Comparison of ENCODE assay signal across 18 mouse cellular contexts in genomic region chrX:106035727-106036126, GRCm38 (mm10).
"Had no signal": no experiment of that assay in that cellular context is flagged by ENCODE, and none has a peak within 500 bp of the region (broad histone marks: within the 10 kb centered on the region; RNA-seq: fewer than 3 reads in every experiment).

No protein-coding gene starts in this region.

- H3K4me2 ChIP-seq: kidney, embryonic 15.5 days; limb, embryonic 12.5 days; liver, embryonic 13.5 days; lung, embryonic 15.5 days; midbrain, embryonic 15.5 days; neural tube, embryonic 13.5 days had no signal

- DNase-seq: kidney, adult 2 months; kidney, postnatal 25 days; layer of hippocampus, adult 9-11 months; layer of hippocampus, postnatal 36 days; liver; liver, embryonic 13.5 days; liver, postnatal 0 days; lung, postnatal 14 days; right cerebral cortex, postnatal 25 days; thymus, postnatal 4 days had no signal

- H3K9ac ChIP-seq: kidney, embryonic 15.5 days; limb, embryonic 12.5 days; liver, embryonic 13.5 days; liver, postnatal 0 days; lung, embryonic 15.5 days; midbrain, embryonic 15.5 days; neural tube, embryonic 13.5 days had no signal

- H3K4me1 ChIP-seq: limb, embryonic 12.5 days; midbrain, embryonic 10.5 days; midbrain, embryonic 15.5 days had no signal

- H3K27me3 ChIP-seq: limb, embryonic 12.5 days; liver, embryonic 13.5 days; lung, embryonic 15.5 days; midbrain, embryonic 15.5 days; neural tube, embryonic 13.5 days had no signal

- ATAC-seq: liver, postnatal 0 days; midbrain, embryonic 15.5 days had no signal

- H3K36me3 ChIP-seq: kidney, embryonic 15.5 days; limb, embryonic 12.5 days; liver, embryonic 13.5 days; lung, embryonic 15.5 days; midbrain, embryonic 10.5 days; midbrain, embryonic 15.5 days; neural tube, embryonic 13.5 days had no signal

- H3K9me3 ChIP-seq: kidney, embryonic 15.5 days; limb, embryonic 12.5 days; liver, embryonic 13.5 days; lung, embryonic 15.5 days; midbrain, embryonic 10.5 days; midbrain, embryonic 15.5 days; neural tube, embryonic 13.5 days had no signal

- H3K4me3 ChIP-seq: kidney, embryonic 15.5 days; limb, embryonic 12.5 days; liver, embryonic 13.5 days; lung, embryonic 15.5 days; midbrain, embryonic 10.5 days; midbrain, embryonic 15.5 days; neural tube, embryonic 13.5 days had no signal

- H3K27ac ChIP-seq: kidney, embryonic 15.5 days; limb, embryonic 12.5 days; liver, embryonic 13.5 days; lung, embryonic 15.5 days; macrophage; midbrain, embryonic 10.5 days; midbrain, embryonic 15.5 days; neural tube, embryonic 13.5 days; stomach, postnatal 0 days had no signal
